Mouse (Mus musculus): Measurements from ENCODE around the gene Cdkl4.

- no peak for TF ChIP-seq POLR2A (IDR thresholded peaks at IDR 0.05; ENCODE audit: control insufficient read depth, low read depth, low read length)
- TF ChIP-seq CTCF (IDR thresholded peaks at IDR 0.05; ENCODE audit: control insufficient read depth, insufficient read depth, insufficient replicate concordance, low read depth, low read length) = peak; percentile 83; the same call in 1 of the 2 replicates
Observed at GRCm38 (mm10) chr17:80560669-80561401, 16.8 kb downstream of the Cdkl4 start.

Measured in testis, adult 2 months (tissue).